Mouse (Mus musculus): ENCODE data around the gene Slc9a3r1. TPM values are rescaled to one million over a fixed set of nuclear protein-coding genes. Genes with fewer than 3 reads are reported as not detected.

Slc9a3r1 gene
- total RNA-seq, 2 experiments from 2014 or later, result 37.4 to 50.3 TPM

GRCm38 (mm10) chr11:115161578-115162204 lies 1.4 kb upstream of the Slc9a3r1 start:
- peak; percentile 10 for ATAC-seq (replicated peaks; ENCODE audit: poor library complexity, severe bottlenecking)

GRCm38 (mm10) chr11:115162205-115162601 lies 938 bp upstream of the Slc9a3r1 start:
- ATAC-seq (replicated peaks; ENCODE audit: poor library complexity, severe bottlenecking), result no peak

- peak; percentile 10; the same call in 1 of the 2 replicates for ATAC-seq (replicated peaks; ENCODE audit: poor library complexity, severe bottlenecking)
These were observed 518 bp downstream of the Slc9a3r1 start for GRCm38 (mm10) chr11:115163568-115164150.

- no peak for ATAC-seq (replicated peaks; ENCODE audit: poor library complexity, severe bottlenecking)
These were observed 1.3 kb downstream of the Slc9a3r1 start for GRCm38 (mm10) chr11:115164341-115164975.

- ATAC-seq (replicated peaks; ENCODE audit: poor library complexity, severe bottlenecking), result no peak
These were observed 1.8 kb downstream of the Slc9a3r1 start for GRCm38 (mm10) chr11:115164976-115165374.

- ATAC-seq (replicated peaks; ENCODE audit: poor library complexity, severe bottlenecking), result no peak
These were observed 3.6 kb downstream of the Slc9a3r1 start for GRCm38 (mm10) chr11:115166776-115167175.

DNA sequence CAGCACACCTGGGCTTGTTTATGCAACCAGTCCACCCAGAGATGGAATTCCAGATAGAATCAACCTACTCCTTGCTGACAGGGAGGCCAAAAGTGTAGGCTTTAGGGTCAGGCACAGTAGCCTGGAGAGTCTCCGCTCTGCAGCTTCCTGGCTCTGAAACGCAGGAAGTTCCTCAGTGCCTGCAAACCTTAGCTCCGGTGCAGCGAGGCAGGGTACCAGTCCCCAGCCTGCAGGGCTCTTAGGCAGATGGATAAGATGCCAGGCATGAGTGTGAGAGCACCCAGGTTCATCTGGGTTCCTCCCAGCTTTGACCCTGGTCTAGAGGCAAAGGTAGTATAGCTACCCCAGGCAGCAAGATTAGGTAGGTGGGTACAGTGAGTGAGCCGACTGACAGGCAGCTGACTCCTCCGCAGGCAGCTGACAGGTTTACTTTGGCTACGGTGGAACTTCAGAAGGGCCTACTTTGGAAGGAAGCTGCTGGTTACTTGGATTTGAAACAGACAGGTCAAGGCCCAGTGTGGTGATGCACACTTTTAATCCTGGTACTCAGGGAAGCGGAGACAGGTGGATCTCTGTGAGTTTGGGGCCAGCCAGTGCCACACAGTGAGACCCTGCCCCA lies 4.6 kb downstream of the Slc9a3r1 start:
- no peak for ATAC-seq (replicated peaks; ENCODE audit: poor library complexity, severe bottlenecking)

- ATAC-seq (replicated peaks; ENCODE audit: poor library complexity, severe bottlenecking), result no peak
These were observed 6.3 kb downstream of the Slc9a3r1 start for GRCm38 (mm10) chr11:115169430-115169829.

- ATAC-seq (replicated peaks; ENCODE audit: poor library complexity, severe bottlenecking), result no peak
These were observed 8.0 kb downstream of the Slc9a3r1 start for GRCm38 (mm10) chr11:115171125-115171524.

DNA sequence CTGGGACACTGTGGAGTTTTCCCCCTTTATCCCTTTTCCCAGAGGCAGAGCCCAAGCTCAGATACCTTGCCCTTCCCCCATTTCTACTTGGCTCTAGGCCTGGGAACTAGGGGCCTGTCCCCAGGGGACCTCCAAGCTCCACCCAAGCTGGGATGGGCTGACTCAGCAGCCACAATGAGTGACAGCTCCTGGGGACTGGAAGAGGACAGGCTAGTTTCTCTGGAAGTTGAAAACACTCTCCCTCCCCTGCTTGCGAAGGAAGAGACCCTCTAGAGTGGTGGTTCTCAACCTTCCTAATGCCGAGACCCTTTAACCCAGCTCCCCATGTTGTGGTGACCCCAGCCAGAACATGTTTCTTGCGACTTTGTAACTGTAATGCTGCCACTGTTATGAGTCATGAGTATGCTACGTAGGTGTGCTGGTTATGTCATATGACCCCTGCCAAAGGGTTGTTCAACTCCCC lies 9.7 kb downstream of the Slc9a3r1 start:
- peak; percentile 28; the same call in 1 of the 2 replicates for ATAC-seq (replicated peaks; ENCODE audit: poor library complexity, severe bottlenecking)

- peak; percentile 75 for ATAC-seq (replicated peaks; ENCODE audit: poor library complexity, severe bottlenecking)
These were observed 10.6 kb downstream of the Slc9a3r1 start for GRCm38 (mm10) chr11:115173549-115174339.

GRCm38 (mm10) chr11:115176399-115177190 lies 13.5 kb downstream of the Slc9a3r1 start:
- ATAC-seq (replicated peaks; ENCODE audit: poor library complexity, severe bottlenecking), result no peak

DNA sequence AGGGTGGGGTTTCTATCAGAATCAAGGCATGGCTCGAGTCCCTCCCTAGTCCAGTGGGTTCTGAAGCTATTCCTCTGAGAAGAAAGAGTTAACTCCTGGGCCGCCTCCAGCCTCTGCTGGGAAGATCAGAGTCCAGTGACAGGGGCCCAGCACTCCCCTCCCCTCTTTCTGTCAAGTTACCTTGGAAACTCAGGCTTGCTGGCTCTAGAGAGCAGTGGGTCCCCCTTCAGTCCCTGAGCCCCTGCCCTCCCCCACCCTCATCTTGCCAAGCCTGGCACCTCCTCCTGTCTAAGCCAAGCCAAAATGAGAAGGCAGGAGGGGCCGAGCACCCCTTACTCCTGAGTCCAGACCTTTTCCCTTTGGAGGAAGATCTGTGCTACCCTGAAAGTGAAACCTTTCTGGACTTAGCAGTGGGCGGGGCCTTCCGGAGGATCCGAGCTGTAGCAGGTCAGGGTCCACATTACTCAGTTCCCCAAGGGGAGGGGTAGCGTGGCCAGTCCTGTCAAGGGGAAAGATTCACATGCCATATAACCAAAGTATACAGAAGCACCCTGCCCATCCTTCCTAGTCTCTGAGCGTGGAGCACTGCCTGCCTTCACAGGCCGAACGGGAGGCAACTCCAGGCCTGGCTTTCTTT lies 14.5 kb downstream of the Slc9a3r1 start:
- ATAC-seq (replicated peaks; ENCODE audit: poor library complexity, severe bottlenecking), result no peak

- ATAC-seq (replicated peaks; ENCODE audit: poor library complexity, severe bottlenecking), result no peak
These were observed 15.6 kb downstream of the Slc9a3r1 start for GRCm38 (mm10) chr11:115178766-115179165.

DNA sequence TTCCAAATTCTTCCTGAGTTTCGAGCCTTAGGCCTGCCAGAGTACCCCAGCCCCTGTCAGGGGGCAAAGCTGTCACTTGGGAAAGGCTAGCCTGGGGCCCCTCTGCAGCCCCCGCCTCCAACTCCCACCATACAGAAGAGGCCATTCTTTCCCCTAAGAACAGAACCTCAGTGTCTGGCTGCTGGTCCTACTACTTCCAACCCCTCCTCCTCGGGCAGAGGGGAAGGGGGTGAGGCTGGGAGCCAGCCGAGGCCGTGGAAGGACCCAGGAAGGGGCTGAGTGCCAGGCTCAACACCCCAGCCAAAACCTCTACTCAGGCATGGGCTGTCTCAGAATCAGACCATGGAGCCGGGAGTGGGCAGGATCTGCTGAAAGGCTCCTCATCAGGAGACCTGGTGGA lies 16.1 kb downstream of the Slc9a3r1 start:
- ATAC-seq (replicated peaks; ENCODE audit: poor library complexity, severe bottlenecking), result no peak

- no peak for ATAC-seq (replicated peaks; ENCODE audit: poor library complexity, severe bottlenecking)
These were observed 16.7 kb downstream of the Slc9a3r1 start for GRCm38 (mm10) chr11:115179881-115180280.

DNA sequence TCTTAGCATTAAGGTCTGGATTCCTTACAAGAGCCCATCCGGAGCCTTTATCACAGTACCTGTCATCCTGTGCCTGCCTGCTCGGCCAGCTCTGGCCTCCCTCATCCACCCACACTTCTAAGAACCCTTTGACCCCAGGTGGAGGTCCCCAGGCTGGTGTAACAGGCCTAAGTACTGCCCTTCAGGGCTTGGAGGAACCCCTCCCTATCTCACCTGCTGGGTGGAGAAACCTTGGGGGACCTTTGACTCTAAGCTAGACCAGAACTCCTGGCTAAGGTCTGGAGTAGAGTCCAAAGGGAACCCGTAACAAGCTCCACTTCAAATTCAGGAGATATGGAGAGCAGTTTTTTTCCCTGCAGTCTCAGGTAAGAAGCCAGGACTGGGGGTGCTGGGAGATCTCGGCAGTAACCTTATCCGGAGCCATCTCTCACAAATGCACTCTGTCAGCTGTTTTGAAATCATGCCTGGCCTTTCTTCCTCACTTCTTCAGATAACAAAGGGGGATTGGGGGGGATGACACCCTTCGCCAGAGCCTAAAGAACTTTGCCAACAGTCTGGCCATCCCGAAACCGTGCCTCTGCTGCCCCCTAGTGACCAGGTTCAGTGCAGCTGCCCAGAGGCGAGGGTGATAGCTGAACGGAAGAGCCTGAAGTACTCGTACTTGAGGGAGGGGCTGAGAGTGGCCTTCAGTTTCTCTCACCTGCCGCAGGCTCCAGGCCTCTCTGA lies 18.9 kb downstream of the Slc9a3r1 start:
- peak; percentile 60 for ATAC-seq (replicated peaks; ENCODE audit: poor library complexity, severe bottlenecking)

- no peak for ATAC-seq (replicated peaks; ENCODE audit: poor library complexity, severe bottlenecking)
These were observed 21.8 kb downstream of the Slc9a3r1 start for GRCm38 (mm10) chr11:115184973-115185372.

Measured in granulocyte monocyte progenitor cell, adult 5-6 weeks (primary cell).